23 mouse cellular contexts compared by ENCODE assay signal in the genomic region with DNA sequence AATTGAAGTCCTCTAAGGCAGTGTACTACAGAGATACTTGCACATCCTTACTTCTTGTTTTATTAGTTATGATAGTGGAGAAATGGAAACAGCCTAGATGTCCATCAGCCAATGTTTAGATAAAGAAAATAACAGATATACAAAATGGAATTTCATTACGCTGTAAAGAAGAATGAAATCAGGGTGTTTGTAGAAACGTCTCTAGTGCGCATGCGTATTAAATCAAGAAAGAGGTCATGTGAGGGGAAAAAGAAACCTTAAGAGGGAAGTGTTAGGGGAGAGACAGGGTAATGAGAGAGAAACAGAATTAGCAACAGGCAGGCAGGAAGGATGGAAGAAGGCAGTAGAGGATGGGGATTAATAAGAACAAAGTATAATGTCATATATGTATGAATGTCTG. TPM values are rescaled to one million over a fixed set of nuclear protein-coding genes. Genes with fewer than 3 reads are reported as not detected.
"Had no signal": no experiment of that assay in that cellular context is flagged by ENCODE, and none has a peak within 500 bp of the region (broad histone marks: within the 10 kb centered on the region; RNA-seq: fewer than 3 reads in every experiment).

No protein-coding gene starts in this region.

- H3K4me3 ChIP-seq: midbrain, embryonic 10.5 days; midbrain, embryonic 12.5 days; myocyte; neural tube, embryonic 13.5 days; neural tube, embryonic 15.5 days; stomach, embryonic 15.5 days had no signal

- DNase-seq: lung, adult 18-20 months; lung, embryonic 14.5 days; lung, postnatal 14 days; lung, postnatal 36 days; midbrain, embryonic 14.5 days; retina, postnatal 1 day; right cerebral cortex, adult 18-20 months; right cerebral cortex, postnatal 25 days; right cerebral cortex, postnatal 4 days; spleen, adult 18-20 months; thymus, adult 2 months; thymus, postnatal 36 days had no signal

- H3K4me1 ChIP-seq: midbrain, embryonic 10.5 days; midbrain, embryonic 12.5 days; neural tube, embryonic 13.5 days; neural tube, embryonic 15.5 days; stomach, embryonic 15.5 days had no signal

- H3K27me3 ChIP-seq: midbrain, embryonic 12.5 days; neural tube, embryonic 13.5 days; neural tube, embryonic 15.5 days; stomach, embryonic 15.5 days had no signal

- H3K4me2 ChIP-seq: lung, embryonic 14.5 days; midbrain, embryonic 12.5 days; neural tube, embryonic 13.5 days; neural tube, embryonic 15.5 days; stomach, embryonic 15.5 days had no signal

- H3K9ac ChIP-seq: liver, embryonic 14.5 days; lung, embryonic 14.5 days; midbrain, embryonic 12.5 days; neural tube, embryonic 13.5 days; neural tube, embryonic 15.5 days; stomach, embryonic 15.5 days had no signal

- ATAC-seq: midbrain, embryonic 16.5 days had no signal

- H3K27ac ChIP-seq: liver, embryonic 14.5 days; midbrain, embryonic 10.5 days; midbrain, embryonic 12.5 days; neural tube, embryonic 13.5 days; neural tube, embryonic 15.5 days; stomach, embryonic 15.5 days; stomach, postnatal 0 days had no signal

- H3K36me3 ChIP-seq: midbrain, embryonic 10.5 days; midbrain, embryonic 12.5 days; neural tube, embryonic 13.5 days; neural tube, embryonic 15.5 days; stomach, embryonic 15.5 days had no signal

- H3K9me3 ChIP-seq: midbrain, embryonic 10.5 days; midbrain, embryonic 12.5 days; neural tube, embryonic 13.5 days; neural tube, embryonic 15.5 days; stomach, embryonic 15.5 days had no signal

RNA-seq across cellular contexts. Expression of a gene that starts 4.2 kb away (rescaled TPM):
- polyA plus RNA-seq: midbrain, embryonic 12.5 days; midbrain, embryonic 16.5 days; small intestine, adult 2 months; testis, adult 2 months had no signal
